Mouse (Mus musculus) erythroblast, embryonic 14.5 days (primary cell): ENCODE measurements around the gene Mafg.

ENCODE experiments used
- GATA1 ChIP-seq: IDR thresholded peaks from 2 replicates; pipeline ENCODE4 v1.6.1; 2012; ENCODE audit warnings: low read length, inconsistent platforms, mixed read lengths
- TAL1 ChIP-seq: IDR thresholded peaks from 3 replicates; pipeline ENCODE4 v1.6.1; 2012; ENCODE audit warnings: low read length, inconsistent platforms, mixed read lengths

- no peak for TF ChIP-seq GATA1
- no peak for TF ChIP-seq TAL1
These were observed 3.5 kb downstream of the Mafg start for GRCm38 (mm10) chr11:120629911-120630310.
